Mouse (Mus musculus) bone marrow macrophage, adult 2 months (primary cell): ENCODE measurements around the gene Maneal. TPM values are rescaled to one million over a fixed set of nuclear protein-coding genes. Genes with fewer than 3 reads are reported as not detected.

ENCODE experiments used
- H3K27ac ChIP-seq: 2 replicates; pipeline ENCODE4 v1.5.1; 2012; ENCODE audit warnings: low read depth, low read length; ENCODE audit not compliant: insufficient read depth
- H3K4me1 ChIP-seq: 2 replicates; pipeline ENCODE4 v1.6.1; 2012; ENCODE audit warnings: low read length; ENCODE audit not compliant: control insufficient read depth, insufficient read depth
- H3K4me3 ChIP-seq: 2 replicates; pipeline ENCODE4 v1.5.1; 2012; ENCODE audit warnings: mild to moderate bottlenecking, low read length, moderate library complexity; ENCODE audit not compliant: insufficient read depth
- CTCF ChIP-seq: IDR thresholded peaks from 2 replicates; pipeline ENCODE4 v1.5.1; 2012; ENCODE audit warnings: low read depth, mild to moderate bottlenecking, low read length, moderate library complexity
- POLR2A ChIP-seq: IDR thresholded peaks from 2 replicates; pipeline ENCODE4 v1.6.1; 2012; ENCODE audit warnings: mild to moderate bottlenecking, low read depth, low read length, borderline replicate concordance
- polyA plus RNA-seq: library from polyadenylated mRNA; stranded (reverse); fragments of >200 nt; gene quantifications from 2 replicates; pipeline ENCODE4 v1.2.4, GENCODE M21; 2012; ENCODE audit not compliant: missing spikeins, insufficient read depth, insufficient read length

The Maneal gene
- polyA plus RNA-seq, 1 experiment, result not detected

GRCm38 (mm10) chr4:124888702-124889101, 26.7 kb upstream of the Maneal start:
- TF ChIP-seq POLR2A (no peak), CTCF (no peak)
- no peaks in the 10 kb centered on the region for H3K4me1 ChIP-seq
- no peak overlapping the region for H3K4me3 ChIP-seq
- no peak overlapping the region for H3K27ac ChIP-seq

GRCm38 (mm10) chr4:124882151-124882729, 20.3 kb upstream of the Maneal start:
- TF ChIP-seq POLR2A (no peak), CTCF (no peak)
- Histone ChIP-seq H3K4me1 (no peaks in the 10 kb centered on the region), H3K4me3 (no peak overlapping the region), H3K27ac (no peak overlapping the region)

- Histone ChIP-seq H3K27ac (no peak overlapping the region), H3K4me3 (no peak overlapping the region), H3K4me1 (no peaks in the 10 kb centered on the region)
- TF ChIP-seq CTCF (no peak), POLR2A (no peak)
Observed at GRCm38 (mm10) chr4:124881341-124881908, 19.5 kb upstream of the Maneal start.

- no peak for TF ChIP-seq CTCF
- no peak for TF ChIP-seq POLR2A
- no peak within 1 kb of the TSS for H3K4me3 ChIP-seq
- no peak within 1 kb of the TSS for H3K27ac ChIP-seq
- H3K4me1 ChIP-seq, result no peaks in the 10 kb centered on the region
Observed at GRCm38 (mm10) chr4:124880599-124880998, 18.6 kb upstream of the Maneal start, which contains the start of gene Epha10. Gene Epha10 (plus strand): TSS chr4:124880899.

GRCm38 (mm10) chr4:124872719-124873118, 10.7 kb upstream of the Maneal start:
- H3K27ac ChIP-seq, result no peak overlapping the region
- TF ChIP-seq CTCF (no peak), POLR2A (no peak)
- no peaks in the 10 kb centered on the region for H3K4me1 ChIP-seq
- H3K4me3 ChIP-seq, result no peak overlapping the region

GRCm38 (mm10) chr4:124860446-124860845, 1.5 kb downstream of the Maneal start:
- TF ChIP-seq CTCF, result no peak
- no peak for TF ChIP-seq POLR2A
- H3K4me1 ChIP-seq, result no peaks in the 10 kb centered on the region
- no peak overlapping the region for H3K4me3 ChIP-seq
- no peak overlapping the region for H3K27ac ChIP-seq

- no peak overlapping the region for H3K27ac ChIP-seq
- no peak overlapping the region for H3K4me3 ChIP-seq
- H3K4me1 ChIP-seq, result no peaks in the 10 kb centered on the region
- TF ChIP-seq POLR2A (no peak), CTCF (no peak)
Observed at GRCm38 (mm10) chr4:124858370-124858769, 3.6 kb downstream of the Maneal start.

GRCm38 (mm10) chr4:124856294-124856693, 5.7 kb downstream of the Maneal start:
- Histone ChIP-seq H3K4me3 (no peak overlapping the region), H3K27ac (no peak overlapping the region), H3K4me1 (peaks cover 9% of the 10 kb centered on the region)
- TF ChIP-seq POLR2A, result no peak

- peak within 1 kb of the TSS; percentile 79 for H3K27ac ChIP-seq
- peaks cover 14% of the 10 kb centered on the region for H3K4me1 ChIP-seq
- TF ChIP-seq POLR2A (no peak), CTCF (no peak)
- H3K4me3 ChIP-seq, result peak within 1 kb of the TSS; percentile 69
Observed at GRCm38 (mm10) chr4:124850933-124851658, 10.9 kb downstream of the Maneal start, which contains the start of gene 1110065P20Rik. Gene 1110065P20Rik (minus strand): TSS chr4:124851196.

- Histone ChIP-seq H3K27ac (peak within 1 kb of the TSS; percentile 79), H3K4me1 (peaks cover 14% of the 10 kb centered on the region), H3K4me3 (peak within 1 kb of the TSS; percentile 69)
- no peak for TF ChIP-seq CTCF
- TF ChIP-seq POLR2A, result no peak
Observed at GRCm38 (mm10) chr4:124850261-124850913, 11.6 kb downstream of the Maneal start, which contains the start of gene Yrdc. Gene Yrdc (plus strand): TSS chr4:124850679.
